Mouse (Mus musculus) lung, postnatal 10 days (tissue): ENCODE results near the gene Brwd3.

Source experiments
- DNase-seq: peaks from one replicate; pipeline ENCODE4 v3.0.0; 2021

Brwd3 gene

GRCm38 (mm10) chrX:108834090-108834774 is at the start of gene Brwd3:
Gene Brwd3 (minus strand): TSS chrX:108834372.
- DNase-seq: peak; percentile 90

DNA sequence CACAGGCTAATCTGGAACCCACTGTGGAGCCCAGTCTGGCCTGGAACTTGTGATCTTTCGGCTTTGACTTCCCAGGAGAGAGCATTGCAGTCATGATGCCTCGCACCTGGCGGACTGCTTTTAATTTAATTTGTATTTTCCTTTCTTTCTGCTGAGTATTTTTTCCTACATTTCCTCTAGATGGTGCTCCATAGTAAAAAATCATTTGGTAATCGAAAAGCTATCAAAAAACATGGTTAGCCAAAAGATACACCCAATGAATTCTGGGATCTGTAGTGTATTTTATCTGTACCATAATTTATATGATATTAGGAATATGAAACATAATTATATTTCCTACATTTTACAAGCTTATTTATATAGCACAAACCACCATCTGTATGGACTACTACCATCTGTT is 28.5 kb upstream of the Brwd3 start:
- no peak for DNase-seq

- DNase-seq: no peak
These were observed 8.5 kb upstream of the Brwd3 start for GRCm38 (mm10) chrX:108842705-108843104.

GRCm38 (mm10) chrX:108836416-108836815 is 2.2 kb upstream of the Brwd3 start:
- DNase-seq: no peak

GRCm38 (mm10) chrX:108835233-108835632 is 1.1 kb upstream of the Brwd3 start:
- DNase-seq: no peak

- DNase-seq: peak; percentile 6
These were observed 671 bp downstream of the Brwd3 start for GRCm38 (mm10) chrX:108833381-108834020.

DNA sequence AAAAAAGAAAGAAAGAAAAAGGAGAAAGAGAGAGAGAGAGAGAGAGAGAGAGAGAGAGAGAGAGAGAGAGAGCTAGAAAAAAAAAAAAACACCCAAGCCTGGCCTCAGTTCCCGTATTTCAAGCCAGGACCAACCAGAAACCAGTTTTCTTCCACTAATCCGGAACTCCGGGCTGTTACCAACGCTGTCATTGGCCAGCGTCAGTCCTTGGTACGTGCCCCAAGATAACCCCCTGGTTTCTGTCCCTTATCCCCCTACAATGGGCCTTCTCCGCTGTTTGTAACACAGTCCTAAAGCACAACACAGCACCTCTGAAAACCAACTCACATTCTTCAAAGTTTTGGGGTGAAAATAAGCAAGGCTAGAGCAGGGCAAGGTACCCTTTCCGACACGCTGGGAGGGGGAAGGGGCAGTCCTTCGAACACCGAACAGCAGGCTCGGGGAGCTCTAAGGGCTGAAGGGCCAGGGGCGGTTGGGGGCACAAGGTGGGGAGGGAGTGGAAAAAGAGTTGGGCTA is 1.4 kb downstream of the Brwd3 start:
- DNase-seq: peak; percentile 90

GRCm38 (mm10) chrX:108831231-108831630 is 2.9 kb downstream of the Brwd3 start:
- no peak for DNase-seq

DNA sequence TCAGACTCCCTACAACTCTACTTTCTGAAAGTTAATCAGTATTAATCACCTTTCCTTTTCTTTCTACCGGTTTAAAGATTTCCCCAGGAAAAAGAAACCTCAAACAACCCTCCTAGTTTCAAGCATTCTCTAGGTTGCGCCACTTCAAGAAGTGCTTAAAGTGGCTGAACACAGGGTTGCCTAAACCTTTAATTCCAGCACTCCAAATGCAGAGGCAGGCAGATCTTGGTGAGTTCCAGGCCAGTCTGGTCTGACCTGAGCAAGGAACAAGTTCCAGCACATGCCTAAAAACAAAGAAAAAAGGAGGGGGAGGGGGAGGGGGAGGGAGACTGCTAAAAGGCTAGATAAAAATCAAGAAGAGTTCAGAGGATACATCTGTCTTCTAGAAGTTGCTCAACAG is 6.1 kb downstream of the Brwd3 start:
- peak; percentile 1 for DNase-seq

DNA sequence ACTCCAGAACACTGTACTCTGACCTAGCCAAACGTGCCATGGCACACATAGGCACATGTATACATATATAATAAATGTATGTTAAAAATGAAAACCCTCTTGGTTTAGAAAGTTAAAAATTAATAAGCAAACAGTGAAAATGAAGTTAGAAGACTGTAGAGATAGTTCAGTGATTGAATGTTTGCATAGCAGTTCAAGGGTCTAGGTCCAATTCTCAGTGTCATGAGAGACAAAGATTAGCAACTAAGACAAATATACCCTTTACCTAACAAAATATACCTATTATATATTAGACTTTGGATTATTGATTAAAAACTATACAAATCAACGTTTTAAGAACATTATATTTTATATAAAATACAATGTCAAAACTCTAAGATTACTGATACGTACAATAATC is 36.9 kb downstream of the Brwd3 start:
- DNase-seq: no peak

- DNase-seq: no peak
These were observed 50.4 kb downstream of the Brwd3 start for GRCm38 (mm10) chrX:108783724-108784123.

DNA sequence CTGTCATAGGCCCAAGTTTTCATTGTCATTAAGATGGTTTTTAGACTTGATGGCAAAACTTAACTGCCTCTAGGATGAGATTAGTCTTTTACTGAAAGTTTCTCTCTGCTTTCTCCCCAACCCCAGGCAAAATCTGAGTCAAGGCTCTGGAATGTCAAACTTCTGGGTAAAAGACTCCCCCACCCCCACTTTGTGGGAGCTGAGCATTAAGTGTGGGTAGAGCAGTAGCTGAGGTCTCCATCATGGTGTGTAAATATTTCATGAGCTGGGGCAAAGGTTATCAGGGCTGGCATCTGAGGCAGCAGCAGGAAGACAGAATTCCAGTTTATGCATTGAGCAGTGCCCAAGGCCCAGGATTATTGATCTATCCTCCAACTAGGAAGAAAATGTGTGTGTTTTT is 102.4 kb downstream of the Brwd3 start:
- DNase-seq: no peak

GRCm38 (mm10) chrX:108729564-108729963 is 104.6 kb downstream of the Brwd3 start:
- DNase-seq: no peak

GRCm38 (mm10) chrX:108729068-108729467 is 105.1 kb downstream of the Brwd3 start:
- DNase-seq: peak; percentile 14

GRCm38 (mm10) chrX:108728334-108728733 is 105.8 kb downstream of the Brwd3 start:
- DNase-seq: no peak

DNA sequence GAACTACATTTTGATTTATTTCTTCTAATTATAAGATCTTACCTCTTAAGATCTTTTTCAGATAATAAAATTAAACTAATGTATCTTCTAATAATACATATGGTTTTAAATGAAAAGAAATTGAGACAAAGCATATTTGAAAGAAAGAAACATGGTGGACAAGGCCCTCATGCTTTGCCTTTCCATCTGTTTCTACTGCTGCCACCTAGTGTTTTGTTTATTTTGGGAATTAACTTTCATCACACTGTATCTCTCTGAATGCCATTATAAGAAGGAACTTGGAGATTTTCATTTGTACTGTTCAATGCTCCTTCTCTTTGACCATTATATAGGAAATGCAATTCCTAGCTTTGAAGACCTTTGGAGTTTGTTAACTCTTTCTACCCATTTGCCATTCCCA is 109.9 kb downstream of the Brwd3 start:
- no peak for DNase-seq

GRCm38 (mm10) chrX:108722447-108722846 is 111.7 kb downstream of the Brwd3 start:
- DNase-seq: no peak

GRCm38 (mm10) chrX:108704312-108704711 is 129.9 kb downstream of the Brwd3 start:
- no peak for DNase-seq
